Mouse (Mus musculus): ENCODE measurements around the gene Rhpn2.

DNA sequence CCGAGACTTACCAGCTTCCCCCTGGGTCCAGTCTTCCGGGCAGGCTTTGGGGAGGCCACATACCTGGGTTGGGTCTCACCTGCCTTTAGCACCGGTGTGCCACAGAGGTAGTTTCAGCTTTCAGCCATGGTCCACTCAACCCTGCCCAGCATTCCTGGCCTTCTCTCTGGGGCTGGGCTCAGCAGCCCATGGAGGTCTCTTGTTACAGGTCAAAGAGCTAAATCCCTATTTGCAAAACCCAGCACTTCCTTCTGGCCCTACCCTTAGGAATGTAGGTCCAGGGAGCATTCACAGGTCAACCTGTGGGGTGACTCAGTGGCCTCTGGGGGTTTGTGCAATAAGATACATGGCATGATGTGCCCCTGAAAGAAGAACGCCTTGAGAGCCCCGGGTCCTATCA, 28.9 kb downstream of the Rhpn2 start:
- TF ChIP-seq CTCF (IDR thresholded peaks at IDR 0.05; ENCODE audit: control insufficient read depth, insufficient read depth, low read length) (no peak), POLR2A (IDR thresholded peaks at IDR 0.05; ENCODE audit: borderline replicate concordance, control insufficient read depth, low read depth, low read length) (no peak)

All from bone marrow, adult 2 months (tissue).